Mouse (Mus musculus): Measurements from ENCODE around the gene Txn1. TPM values are rescaled to one million over a fixed set of nuclear protein-coding genes. Genes with fewer than 3 reads are reported as not detected.

The Txn1 gene
- total and polyA plus RNA-seq, 3 experiments: 366 to 395 TPM; not detected in 1

DNA sequence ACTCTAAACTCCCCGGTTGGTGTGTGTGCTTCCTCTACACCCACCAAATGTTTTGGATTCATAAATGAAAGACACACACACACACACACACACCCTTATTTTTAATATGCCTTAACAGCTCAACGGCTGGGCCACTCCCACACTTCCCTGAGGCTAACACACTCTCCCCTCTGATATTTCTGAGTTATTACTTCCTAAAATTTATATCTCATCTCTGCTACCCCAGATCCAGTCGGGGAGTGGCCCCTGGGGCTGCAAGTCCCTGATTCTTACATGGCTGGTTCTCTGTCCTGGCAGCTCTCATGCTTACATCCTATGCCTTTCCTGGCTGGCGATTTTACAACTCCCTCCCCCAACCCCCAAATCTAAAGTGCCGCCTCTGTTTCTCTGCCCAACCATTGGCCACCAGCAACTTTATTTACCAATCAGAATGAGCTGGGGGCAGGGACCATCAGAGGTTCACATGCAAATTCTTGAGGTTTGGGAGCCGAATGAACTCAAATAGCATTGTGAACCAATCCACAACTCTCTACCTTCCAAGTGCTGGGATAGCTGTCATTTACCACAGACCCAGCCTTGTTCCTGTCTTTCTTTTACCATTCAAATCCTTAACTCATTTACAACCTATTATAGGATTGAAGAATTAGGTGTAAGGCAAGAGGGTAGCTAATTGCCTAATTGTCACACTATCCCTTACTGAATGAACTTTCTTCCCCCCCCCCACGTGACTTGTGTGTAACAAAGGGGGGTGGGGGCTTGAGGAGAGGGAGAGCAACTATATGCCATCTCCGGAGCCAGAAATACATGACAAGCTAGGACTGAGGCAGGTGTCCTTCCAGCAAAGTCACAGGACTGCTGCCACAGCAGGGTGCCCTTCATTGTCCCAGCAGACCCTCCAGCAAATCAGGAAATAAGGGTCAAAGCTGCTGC is 36.5 kb downstream of the Txn1 start:
- H3K36me3 ChIP-seq (ENCODE audit: control insufficient read depth in 1 of 2, insufficient read depth in 2 of 2, low read length in 2 of 2): peaks cover 0 to 16% of the 10 kb centered on the region in 2 experiments; a peak in 2 of 4 replicates
- DNase-seq (ENCODE audit: low read depth, low spot score): peak; percentile 86
- no peaks in the 10 kb centered on the region for H3K27me3 ChIP-seq (ENCODE audit: control insufficient read depth in 1 of 2, insufficient read depth in 2 of 2, low read length in 2 of 2)
- peak overlapping the region; percentile 9; the same call in 1 of the 2 replicates for H3K27ac ChIP-seq (ENCODE audit: control insufficient read depth, low read depth, low read length)
- H3K4me1 ChIP-seq (ENCODE audit: control insufficient read depth in 1 of 2, insufficient read depth in 2 of 2, low read length in 2 of 2): peaks cover 0 to 23% of the 10 kb centered on the region in 2 experiments; a peak in 2 of 4 replicates
- H3K4me3 ChIP-seq (ENCODE audit: control insufficient read depth in 1 of 2, insufficient read depth in 1 of 2, low read depth in 2 of 2, low read length in 2 of 2): no peak overlapping the region
- H3K9ac ChIP-seq (ENCODE audit: control insufficient read depth, low read depth, low read length, poor library complexity, severe bottlenecking): peak overlapping the region; percentile 23
- no peaks in the 10 kb centered on the region for H3K79me2 ChIP-seq (ENCODE audit: control insufficient read depth, insufficient read depth, low read length, poor library complexity)
- no peaks in the 10 kb centered on the region for H3K9me3 ChIP-seq (replicated peaks; ENCODE audit: insufficient read depth, low read length)
- TF ChIP-seq JUND (IDR thresholded peaks at IDR 0.05; ENCODE audit: low read depth, low read length) (no peak), UBTF (IDR thresholded peaks at IDR 0.05; ENCODE audit: borderline replicate concordance, insufficient read depth, low read depth, low read length) (no peak), CTCF (IDR thresholded peaks at IDR 0.05 in 2 of 3, conservative IDR thresholded peaks at IDR 0.05 in 1 of 3; ENCODE audit: control insufficient read depth in 1 of 3, insufficient read depth in 1 of 3, low read depth in 2 of 3, low read length in 3 of 3, poor library complexity in 1 of 3, severe bottlenecking in 1 of 3) (no peak), ELF1 (IDR thresholded peaks at IDR 0.05; ENCODE audit: low read depth, low read length) (0 out of 2 replicates have a peak, but pooled peaks have one; percentile 16), SMC3 (IDR thresholded peaks at IDR 0.05; ENCODE audit: low read depth, low read length) (no peak), TCF12 (IDR thresholded peaks at IDR 0.05; ENCODE audit: low read depth, low read length) (peak; percentile 73), SIN3A (IDR thresholded peaks at IDR 0.05; ENCODE audit: low read length) (peak; percentile 53), ZKSCAN1 (IDR thresholded peaks at IDR 0.05; ENCODE audit: low read depth, low read length) (no peak), ZNF384 (IDR thresholded peaks at IDR 0.05; ENCODE audit: low read depth, low read length) (no peak), KAT2A (conservative IDR thresholded peaks at IDR 0.05; ENCODE audit: low read depth, low read length) (no peak), MAFK (IDR thresholded peaks at IDR 0.05; ENCODE audit: borderline replicate concordance, low read depth, low read length) (no peak), CHD1 (IDR thresholded peaks at IDR 0.05; ENCODE audit: low read depth, low read length) (no peak), POLR2AphosphoS5 (IDR thresholded peaks at IDR 0.05; ENCODE audit: borderline replicate concordance, low read depth, low read length) (no peak), GATA1 (IDR thresholded peaks at IDR 0.05; ENCODE audit: low read depth, low read length) (peak; percentile 24; the same call in 1 of the 2 replicates), ETS1 (IDR thresholded peaks at IDR 0.05; ENCODE audit: low read depth, low read length) (peak; percentile 46; the same call in 1 of the 2 replicates), USF1 (IDR thresholded peaks at IDR 0.05; ENCODE audit: low read depth, low read length) (peak; percentile 72), MAX (IDR thresholded peaks at IDR 0.05; ENCODE audit: low read length) (0 out of 2 replicates have a peak, but pooled peaks have one; percentile 34), POLR2AphosphoS2 (IDR thresholded peaks at IDR 0.05; ENCODE audit: low read length) (no peak), ZMIZ1 (IDR thresholded peaks at IDR 0.05; ENCODE audit: low read depth, low read length) (no peak), HCFC1 (IDR thresholded peaks at IDR 0.05; ENCODE audit: low read depth, low read length) (no peak), BHLHE40 (IDR thresholded peaks at IDR 0.05; ENCODE audit: borderline replicate concordance, low read depth, low read length) (no peak), NELFE (IDR thresholded peaks at IDR 0.05; ENCODE audit: low read depth, low read length) (no peak), POLR2A (IDR thresholded peaks at IDR 0.05; ENCODE audit: control insufficient read depth in 1 of 2, insufficient read depth in 1 of 2, low read depth in 1 of 2, low read length in 2 of 2, poor library complexity in 1 of 2) (no peak; a peak in 1 of 4 replicates), MYB (IDR thresholded peaks at IDR 0.05; ENCODE audit: low read depth, low read length) (peak; percentile 47; the same call in 1 of the 2 replicates), USF2 (IDR thresholded peaks at IDR 0.05; ENCODE audit: borderline replicate concordance in 1 of 2, insufficient read depth in 1 of 2, low read depth in 1 of 2, low read length in 2 of 2) (no peak), CHD2 (IDR thresholded peaks at IDR 0.05; ENCODE audit: low read length) (no peak), GABPA (IDR thresholded peaks at IDR 0.05; ENCODE audit: low read depth, low read length) (no peak), EP300 (IDR thresholded peaks at IDR 0.05; ENCODE audit: low read depth in 1 of 2, low read length in 2 of 2) (peak; percentile 68 to 78), TBP (IDR thresholded peaks at IDR 0.05; ENCODE audit: low read depth, low read length) (no peak), RCOR1 (IDR thresholded peaks at IDR 0.05; ENCODE audit: low read depth, low read length) (peak; percentile 58; the same call in 1 of the 2 replicates), TAL1 (IDR thresholded peaks at IDR 0.05; ENCODE audit: low read length) (peak; percentile 46), MEF2A (IDR thresholded peaks at IDR 0.05; ENCODE audit: extremely low read depth, insufficient replicate concordance, low read depth, low read length, poor library complexity, severe bottlenecking) (no peak), MAZ (IDR thresholded peaks at IDR 0.05; ENCODE audit: low read depth, low read length) (no peak), E2F4 (IDR thresholded peaks at IDR 0.05; ENCODE audit: borderline replicate concordance, low read depth, low read length) (no peak), NRF1 (IDR thresholded peaks at IDR 0.05; ENCODE audit: insufficient read depth, low read depth, low read length, poor library complexity, severe bottlenecking) (no peak)

All from MEL (cell line).